ENCODE assay signal across 8 mouse cellular contexts in genomic region chr19:5106074-5106473, GRCm38 (mm10). TPM values are rescaled to one million over a fixed set of nuclear protein-coding genes. Genes with fewer than 3 reads are reported as not detected.
DNase-seq lines count a peak whose midpoint lies in the region; ATAC-seq and TF ChIP-seq lines count a peak whose summit lies in the region.

No protein-coding gene starts in this region.

- 2% methylated on average over 9 of the region's 9 CpGs for WGBS in spleen, adult 2 months
- 16% methylated on average over 9 of the region's 9 CpGs for WGBS in forebrain, embryonic 15.5 days
- 5% methylated on average over 9 of the region's 9 CpGs for WGBS in kidney, embryonic 16.5 days
- WGBS in midbrain, embryonic 16.5 days, result 25% methylated on average over 9 of the region's 9 CpGs

- no peak for ATAC-seq in forebrain, embryonic 15.5 days (replicated peaks)
- no peak for ATAC-seq in kidney, embryonic 16.5 days (ENCODE audit: low FRiP score, low TSS enrichment)
- no peak for ATAC-seq in midbrain, embryonic 16.5 days

- H3K4me3 ChIP-seq in spleen, adult 2 months (ENCODE audit: extremely low read depth, insufficient read depth, insufficient read length), result peak overlapping the region; percentile 97
- peak overlapping the region; percentile 62 for H3K4me3 ChIP-seq in forebrain, embryonic 15.5 days
- H3K4me3 ChIP-seq in kidney, embryonic 16.5 days (ENCODE audit: low read length), result peak overlapping the region; percentile 88
- H3K4me3 ChIP-seq in midbrain, embryonic 16.5 days (ENCODE audit: low read depth, low read length), result peak overlapping the region; percentile 70

- H3K27me3 ChIP-seq in spleen, adult 2 months (ENCODE audit: control insufficient read depth, insufficient read depth, low read length), result no peaks in the 10 kb centered on the region
- no peaks in the 10 kb centered on the region for H3K27me3 ChIP-seq in forebrain, embryonic 15.5 days
- H3K27me3 ChIP-seq in kidney, embryonic 16.5 days (ENCODE audit: insufficient read depth, low read length), result no peaks in the 10 kb centered on the region
- H3K27me3 ChIP-seq in midbrain, embryonic 16.5 days (ENCODE audit: control insufficient read depth, insufficient read depth, low read depth, low read length), result no peaks in the 10 kb centered on the region

- peaks cover 7% of the 10 kb centered on the region; the same call in 1 of the 2 replicates for H3K4me1 ChIP-seq in spleen, adult 2 months (ENCODE audit: control insufficient read depth, insufficient read depth, insufficient read length)
- H3K4me1 ChIP-seq in forebrain, embryonic 15.5 days, result peaks cover 16% of the 10 kb centered on the region
- H3K4me1 ChIP-seq in kidney, embryonic 16.5 days (ENCODE audit: insufficient read depth, low read length), result peaks cover 28% of the 10 kb centered on the region
- H3K4me1 ChIP-seq in midbrain, embryonic 16.5 days (ENCODE audit: control insufficient read depth, insufficient read depth, low read length), result peaks cover 12% of the 10 kb centered on the region

- no peak for DNase-seq in spleen, adult 2 months (ENCODE audit: low read depth in 1 of 2, low spot score in 2 of 2)
- no peak for DNase-seq in spleen, postnatal 10 days (ENCODE audit: low spot score in 2 of 2)
- no peak for DNase-seq in embryo, embryonic 10 days (ENCODE audit: low spot score)
- DNase-seq in yolk sac, embryonic 10.5 days (ENCODE audit: low spot score), result no peak
- DNase-seq in thymus, postnatal 36 days, result no peak

- H3K9ac ChIP-seq in forebrain, embryonic 15.5 days (replicated peaks), result peak overlapping the region; percentile 83
- peak overlapping the region; percentile 94 for H3K9ac ChIP-seq in kidney, embryonic 16.5 days (replicated peaks; ENCODE audit: low read length)
- H3K9ac ChIP-seq in midbrain, embryonic 16.5 days (ENCODE audit: low read depth, low read length), result peak overlapping the region; percentile 80

- H3K9me3 ChIP-seq in forebrain, embryonic 15.5 days, result no peaks in the 10 kb centered on the region
- no peaks in the 10 kb centered on the region for H3K9me3 ChIP-seq in kidney, embryonic 16.5 days (ENCODE audit: low read length)
- H3K9me3 ChIP-seq in midbrain, embryonic 16.5 days (replicated peaks; ENCODE audit: control insufficient read depth, low read length, poor library complexity, severe bottlenecking), result no peaks in the 10 kb centered on the region

- peak overlapping the region; percentile 78 for H3K4me2 ChIP-seq in forebrain, embryonic 15.5 days (replicated peaks)
- H3K4me2 ChIP-seq in kidney, embryonic 16.5 days (replicated peaks; ENCODE audit: low read depth, low read length), result peak overlapping the region; percentile 93
- H3K4me2 ChIP-seq in midbrain, embryonic 16.5 days (ENCODE audit: low read length), result peak overlapping the region; percentile 96

- no peak for TF ChIP-seq POLR2A in spleen, adult 2 months (IDR thresholded peaks at IDR 0.05; ENCODE audit: low read depth, low read length)

- no peak for TF ChIP-seq CTCF in spleen, adult 2 months (IDR thresholded peaks at IDR 0.05; ENCODE audit: extremely low read depth, insufficient read depth, insufficient read length, insufficient replicate concordance)

- peak overlapping the region; percentile 98 for H3K27ac ChIP-seq in spleen, adult 2 months (ENCODE audit: insufficient read depth, low read length)
- peak overlapping the region; percentile 94 for H3K27ac ChIP-seq in forebrain, embryonic 15.5 days (replicated peaks)
- peak overlapping the region; percentile 93 for H3K27ac ChIP-seq in kidney, embryonic 16.5 days (ENCODE audit: low read length)
- peak overlapping the region; percentile 98 for H3K27ac ChIP-seq in midbrain, embryonic 16.5 days (ENCODE audit: low read length)

- peaks cover 24% of the 10 kb centered on the region for H3K36me3 ChIP-seq in spleen, adult 2 months (ENCODE audit: control insufficient read depth, insufficient read depth, low read length)
- peaks cover 65% of the 10 kb centered on the region for H3K36me3 ChIP-seq in forebrain, embryonic 15.5 days
- peaks cover 61% of the 10 kb centered on the region for H3K36me3 ChIP-seq in kidney, embryonic 16.5 days (ENCODE audit: insufficient read depth, low read length)
- H3K36me3 ChIP-seq in midbrain, embryonic 16.5 days (ENCODE audit: control insufficient read depth, insufficient read depth, low read length), result peaks cover 33% of the 10 kb centered on the region

RNA-seq across cellular contexts. Expression of gene Rab1b, which starts 0.8 kb away (rescaled TPM):
- 116 and 138 TPM in 2 replicates for polyA plus RNA-seq in spleen, adult 2 months (2012; rRNA removed)
- polyA plus RNA-seq in forebrain, embryonic 15.5 days (2015; fragmentation: Nextera tagmentation; extraction: Ambion mirVana), result 243 and 248 TPM in 2 replicates
- polyA plus RNA-seq in kidney, embryonic 16.5 days (2015; fragmentation: Nextera tagmentation; extraction: Ambion mirVana), result 306 and 315 TPM in 2 replicates
- 201 and 206 TPM in 2 replicates for polyA plus RNA-seq in midbrain, embryonic 16.5 days (2015; fragmentation: Nextera tagmentation; extraction: Ambion mirVana)

RNA-seq across cellular contexts. Expression of gene Cnih2, which starts 7.8 kb away (rescaled TPM):
- polyA plus RNA-seq in spleen, adult 2 months (2012; rRNA removed), result 0.94 and 1.4 TPM in 2 replicates
- 324 and 348 TPM in 2 replicates for polyA plus RNA-seq in forebrain, embryonic 15.5 days (2015; fragmentation: Nextera tagmentation; extraction: Ambion mirVana)
- 10.8 and 14.0 TPM in 2 replicates for polyA plus RNA-seq in kidney, embryonic 16.5 days (2015; fragmentation: Nextera tagmentation; extraction: Ambion mirVana)
- 430 and 432 TPM in 2 replicates for polyA plus RNA-seq in midbrain, embryonic 16.5 days (2015; fragmentation: Nextera tagmentation; extraction: Ambion mirVana)

RNA-seq across cellular contexts. Expression of gene Klc2, which starts 12.3 kb away (rescaled TPM):
- polyA plus RNA-seq in spleen, adult 2 months (2012; rRNA removed), result 26.8 and 27.9 TPM in 2 replicates
- 47.0 and 50.9 TPM in 2 replicates for polyA plus RNA-seq in forebrain, embryonic 15.5 days (2015; fragmentation: Nextera tagmentation; extraction: Ambion mirVana)
- 25.1 and 27.4 TPM in 2 replicates for polyA plus RNA-seq in kidney, embryonic 16.5 days (2015; fragmentation: Nextera tagmentation; extraction: Ambion mirVana)
- polyA plus RNA-seq in midbrain, embryonic 16.5 days (2015; fragmentation: Nextera tagmentation; extraction: Ambion mirVana), result 71.4 and 76.5 TPM in 2 replicates

RNA-seq across cellular contexts. Expression of gene Yif1a, which starts 17.7 kb away (rescaled TPM):
- 60.5 and 84.1 TPM in 2 replicates for polyA plus RNA-seq in spleen, adult 2 months (2012; rRNA removed)
- polyA plus RNA-seq in forebrain, embryonic 15.5 days (2015; fragmentation: Nextera tagmentation; extraction: Ambion mirVana), result 53.0 and 54.3 TPM in 2 replicates
- 122 and 127 TPM in 2 replicates for polyA plus RNA-seq in kidney, embryonic 16.5 days (2015; fragmentation: Nextera tagmentation; extraction: Ambion mirVana)
- 39.8 and 46.6 TPM in 2 replicates for polyA plus RNA-seq in midbrain, embryonic 16.5 days (2015; fragmentation: Nextera tagmentation; extraction: Ambion mirVana)

RNA-seq across cellular contexts. Expression of gene Tmem151a, which starts 20.7 kb away (rescaled TPM):
- polyA plus RNA-seq in spleen, adult 2 months (2012; rRNA removed), result 0.69 and 1.4 TPM in 2 replicates
- 7.9 and 8.3 TPM in 2 replicates for polyA plus RNA-seq in forebrain, embryonic 15.5 days (2015; fragmentation: Nextera tagmentation; extraction: Ambion mirVana)
- 1.6 and 1.8 TPM in 2 replicates for polyA plus RNA-seq in kidney, embryonic 16.5 days (2015; fragmentation: Nextera tagmentation; extraction: Ambion mirVana)
- polyA plus RNA-seq in midbrain, embryonic 16.5 days (2015; fragmentation: Nextera tagmentation; extraction: Ambion mirVana), result 22.7 and 31.9 TPM in 2 replicates

Comparison
In these comparisons a context has a peak if more than half of its experiments do, and no peak if none do; other contexts are left out.
1. RNA of gene Cnih2, which starts 7.8 kb away (polyA plus RNA-seq): 430 to 432 TPM in midbrain, embryonic 16.5 days and 324 to 348 TPM in forebrain, embryonic 15.5 days; 10.8 to 14.0 TPM in kidney, embryonic 16.5 days and 0.94 to 1.4 TPM in spleen, adult 2 months; every median in the first group is over 10 times any median in the second.
2. Peak in every context shown above with its lines, with median percentiles within 50 percentile points of each other: H3K27ac ChIP-seq, H3K4me3 ChIP-seq, H3K4me2 ChIP-seq and H3K9ac ChIP-seq.